Mouse (Mus musculus) brain, embryonic 14.5 days (tissue): Measurements from ENCODE around the gene Dusp1.

Experiments used
- CTCF ChIP-seq: fragments of 200-500 bp; IDR thresholded peaks from 2 replicates; pipeline ENCODE4 v1.5.1; 2012; ENCODE audit warnings: inconsistent platforms, mild to moderate bottlenecking, moderate library complexity, borderline replicate concordance; ENCODE audit not compliant: insufficient read depth, insufficient read length; ENCODE audit errors: extremely low read depth
- POLR2A ChIP-seq: fragments of 200-500 bp; IDR thresholded peaks from 2 replicates; pipeline ENCODE4 v1.6.1; 2012; ENCODE audit warnings: mild to moderate bottlenecking, inconsistent platforms, borderline replicate concordance; ENCODE audit not compliant: poor library complexity, insufficient read depth, insufficient read length, severe bottlenecking; ENCODE audit errors: extremely low read depth

DNA sequence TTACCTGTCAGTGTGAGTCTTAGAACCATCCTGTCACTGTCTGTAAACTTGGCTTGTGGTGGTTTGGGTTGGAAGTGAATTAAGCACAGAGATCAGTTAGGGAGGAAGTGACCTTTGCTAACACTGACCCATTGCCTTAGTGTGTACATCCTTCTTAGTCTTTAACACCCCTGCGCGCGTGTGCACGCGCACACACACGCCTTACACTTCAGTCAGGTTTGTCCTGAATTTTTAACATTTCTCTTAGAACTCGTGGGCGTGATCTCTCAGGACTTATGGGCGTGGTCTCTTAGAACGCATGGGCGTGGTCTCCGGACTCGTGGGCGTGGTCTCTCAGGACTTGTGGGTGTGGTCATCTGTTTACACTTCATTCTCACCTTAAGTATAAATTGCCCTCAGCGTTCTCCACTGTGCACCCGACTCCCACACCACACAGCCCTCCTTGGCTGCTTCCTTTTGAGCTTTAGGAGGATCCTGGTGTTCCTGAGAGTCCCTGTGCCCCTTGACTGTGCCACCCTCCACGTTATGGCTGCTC, 39.1 kb upstream of the Dusp1 start:
- no peak for TF ChIP-seq POLR2A
- TF ChIP-seq CTCF = no peak
